Mouse (Mus musculus) CH12.LX (cell line): ENCODE measurements around the gene Pcca. TPM values are rescaled to one million over a fixed set of nuclear protein-coding genes. Genes with fewer than 3 reads are reported as not detected.

Experiments used
- DNase-seq: peaks from one replicate; pipeline ENCODE4 v3.0.0-alpha.2; 2013; ENCODE audit errors: extremely low read depth
- H3K27ac ChIP-seq: 2 replicates; pipeline ENCODE4 v1.5.1; 2012; ENCODE audit warnings: low read depth, mild to moderate bottlenecking, control low read depth, moderate library complexity; ENCODE audit not compliant: insufficient read depth
- H3K27me3 ChIP-seq: replicated peaks from 2 replicates; pipeline ENCODE3; 2012; ENCODE audit warnings: inconsistent platforms
- H3K36me3 ChIP-seq, 2 experiments: replicated peaks in 1 of 2; 2 replicates each; pipeline versions ENCODE3 to v1.6.1; 2012; ENCODE audit warnings: inconsistent platforms in 1 of 2, low read length in 1 of 2, mild to moderate bottlenecking in 1 of 2, mixed read lengths in 1 of 2, moderate library complexity in 1 of 2; ENCODE audit not compliant: control insufficient read depth in 1 of 2, insufficient read depth in 1 of 2
- H3K4me1 ChIP-seq, 2 experiments: 2 replicates each; pipeline ENCODE4 v1.6.1; 2012; ENCODE audit warnings: inconsistent platforms in 1 of 2, moderate library complexity in 1 of 2; ENCODE audit not compliant: insufficient read depth in 2 of 2, control insufficient read depth in 1 of 2
- H3K4me2 ChIP-seq: 2 replicates; pipeline ENCODE4 v1.6.1; 2012; ENCODE audit warnings: low read depth, mild to moderate bottlenecking, control low read depth; ENCODE audit not compliant: poor library complexity, insufficient read depth, severe bottlenecking
- H3K4me3 ChIP-seq, 3 experiments: fragments of 150-350 bp in 1 of 3; sonication (generic) in 1 of 3; replicated peaks in 1 of 3; 2 replicates each; pipeline versions ENCODE3 to v1.5.1; 2011 to 2012; ENCODE audit warnings: low read depth in 2 of 3, low read length in 2 of 3, mild to moderate bottlenecking in 2 of 3, moderate library complexity in 2 of 3, control low read depth in 1 of 3, improper control_type of control experiment in 1 of 3, inconsistent platforms in 1 of 3, mixed read lengths in 1 of 3; ENCODE audit not compliant: poor library complexity in 1 of 3
- H3K79me2 ChIP-seq: replicated peaks from 2 replicates; pipeline ENCODE4 v1.6.1; 2012; ENCODE audit warnings: mild to moderate bottlenecking, moderate library complexity; ENCODE audit not compliant: control insufficient read depth, poor library complexity, insufficient read depth, severe bottlenecking; ENCODE audit errors: extremely low read depth
- H3K9ac ChIP-seq: 2 replicates; pipeline ENCODE4 v1.6.1; 2012; ENCODE audit warnings: low read depth, mild to moderate bottlenecking, control low read depth, moderate library complexity; ENCODE audit not compliant: insufficient read depth
- H3K9me3 ChIP-seq: replicated peaks from 2 replicates; pipeline ENCODE3; 2012; ENCODE audit warnings: low read length, inconsistent platforms, mixed read lengths
- BHLHE40 ChIP-seq: IDR thresholded peaks from 2 replicates; pipeline ENCODE4 v1.6.1; 2011; ENCODE audit warnings: mild to moderate bottlenecking, low read depth, low read length, improper control_type of control experiment
- CTCF ChIP-seq, 2 experiments: IDR thresholded peaks in 1 of 2; conservative IDR thresholded peaks in 1 of 2; 2 replicates each; pipeline ENCODE4 v1.5.1; 2011 to 2012; ENCODE audit warnings: low read depth in 2 of 2, low read length in 2 of 2, improper control_type of control experiment in 1 of 2, inconsistent platforms in 1 of 2, mild to moderate bottlenecking in 1 of 2, moderate library complexity in 1 of 2
- E2F4 ChIP-seq: IDR thresholded peaks from 2 replicates; pipeline ENCODE4 v1.6.1; 2011; ENCODE audit warnings: low read depth, low read length, improper control_type of control experiment; ENCODE audit not compliant: insufficient replicate concordance
- HCFC1 ChIP-seq: IDR thresholded peaks from 2 replicates; pipeline ENCODE4 v1.6.1; 2012; ENCODE audit warnings: low read depth, mild to moderate bottlenecking, inconsistent platforms, low read length, improper control_type of control experiment
- IRF4 ChIP-seq: IDR thresholded peaks from 2 replicates; pipeline ENCODE4 v1.6.1; 2014; ENCODE audit warnings: low read depth, mild to moderate bottlenecking, inconsistent platforms, low read length, improper control_type of control experiment
- JUN ChIP-seq: IDR thresholded peaks from 2 replicates; pipeline ENCODE4 v1.6.1; 2011; ENCODE audit warnings: low read depth, mild to moderate bottlenecking, low read length, improper control_type of control experiment, moderate library complexity; ENCODE audit not compliant: insufficient read depth
- MAFK ChIP-seq: IDR thresholded peaks from 2 replicates; pipeline ENCODE4 v1.6.1; 2011; ENCODE audit warnings: low read length, improper control_type of control experiment; ENCODE audit not compliant: insufficient replicate concordance
- MAX ChIP-seq: IDR thresholded peaks from 2 replicates; pipeline ENCODE4 v1.6.1; 2011; ENCODE audit warnings: low read length, improper control_type of control experiment
- MAZ ChIP-seq: IDR thresholded peaks from 2 replicates; pipeline ENCODE4 v1.6.1; 2012; ENCODE audit warnings: low read depth, mild to moderate bottlenecking, inconsistent platforms, low read length, improper control_type of control experiment, moderate library complexity
- NELFE ChIP-seq: IDR thresholded peaks from 2 replicates; pipeline ENCODE4 v1.6.1; 2011; ENCODE audit warnings: low read depth, low read length, improper control_type of control experiment
- NRF1 ChIP-seq: IDR thresholded peaks from 2 replicates; pipeline ENCODE4 v1.6.1; 2014; ENCODE audit warnings: low read depth, mild to moderate bottlenecking, inconsistent platforms, low read length, improper control_type of control experiment, moderate library complexity
- POLR2AphosphoS2 ChIP-seq: IDR thresholded peaks from 2 replicates; pipeline ENCODE4 v1.6.1; 2011; ENCODE audit warnings: low read depth, low read length, improper control_type of control experiment
- TBP ChIP-seq: conservative IDR thresholded peaks from 2 replicates; pipeline ENCODE4 v1.6.1; 2011; ENCODE audit warnings: low read depth, low read length, improper control_type of control experiment
- TCF12 ChIP-seq: IDR thresholded peaks from 2 replicates; pipeline ENCODE4 v1.6.1; 2014; ENCODE audit warnings: low read depth, mild to moderate bottlenecking, inconsistent platforms, low read length, improper control_type of control experiment
- UBTF ChIP-seq: IDR thresholded peaks from 2 replicates; pipeline ENCODE4 v1.6.1; 2012; ENCODE audit warnings: low read depth, mild to moderate bottlenecking, inconsistent platforms, low read length, improper control_type of control experiment, moderate library complexity
- USF1 ChIP-seq: IDR thresholded peaks from 2 replicates; pipeline ENCODE4 v1.6.1; 2014; ENCODE audit warnings: low read depth, mild to moderate bottlenecking, inconsistent platforms, low read length, improper control_type of control experiment
- USF2 ChIP-seq: conservative IDR thresholded peaks from 2 replicates; pipeline ENCODE4 v1.6.1; 2011; ENCODE audit warnings: low read depth, low read length, improper control_type of control experiment
- ZMIZ1 ChIP-seq: IDR thresholded peaks from 2 replicates; pipeline ENCODE4 v1.6.1; 2012; ENCODE audit warnings: low read depth, mild to moderate bottlenecking, inconsistent platforms, low read length, improper control_type of control experiment
- dilution Hi-C: fragments of 300-500 bp; cut with MboI; formaldehyde crosslinking; loops from 2 replicates; pipeline ENCODE4 v1.14.3; 2020; ENCODE audit warnings: low sequenced_read_pairs; ENCODE audit not compliant: extremely low pct_unique_long_range_greater_than_20kb, extremely low pct_ligation_motif_present
- in situ Hi-C: fragments of 300-500 bp; cut with MboI; formaldehyde crosslinking; loops from 3 replicates; pipeline ENCODE4 v1.14.3; 2019; ENCODE audit warnings: low sequenced_read_pairs, low pct_ligation_motif_present, low pct_unique_long_range_greater_than_20kb, mixed read lengths
- polyA plus RNA-seq: library from polyadenylated mRNA; unstranded; fragments of >175 nt; gene quantifications from 2 replicates; pipeline ENCODE4 v1.2.1, GENCODE M21; 2012; ENCODE audit warnings: low read depth; ENCODE audit not compliant: insufficient read length
- total RNA-seq, 2 experiments: library from RNA; depleted of rRNA; stranded (reverse); fragments of 300-350 nt in 1 of 2; fragments of >200 nt in 1 of 2; gene quantifications; 2 replicates each; pipeline ENCODE4 v1.2.3; 2012 to 2014

Pcca gene
- total and polyA plus RNA-seq, 3 experiments: 11.2 to 39.0 (median 23.8) TPM

DNA sequence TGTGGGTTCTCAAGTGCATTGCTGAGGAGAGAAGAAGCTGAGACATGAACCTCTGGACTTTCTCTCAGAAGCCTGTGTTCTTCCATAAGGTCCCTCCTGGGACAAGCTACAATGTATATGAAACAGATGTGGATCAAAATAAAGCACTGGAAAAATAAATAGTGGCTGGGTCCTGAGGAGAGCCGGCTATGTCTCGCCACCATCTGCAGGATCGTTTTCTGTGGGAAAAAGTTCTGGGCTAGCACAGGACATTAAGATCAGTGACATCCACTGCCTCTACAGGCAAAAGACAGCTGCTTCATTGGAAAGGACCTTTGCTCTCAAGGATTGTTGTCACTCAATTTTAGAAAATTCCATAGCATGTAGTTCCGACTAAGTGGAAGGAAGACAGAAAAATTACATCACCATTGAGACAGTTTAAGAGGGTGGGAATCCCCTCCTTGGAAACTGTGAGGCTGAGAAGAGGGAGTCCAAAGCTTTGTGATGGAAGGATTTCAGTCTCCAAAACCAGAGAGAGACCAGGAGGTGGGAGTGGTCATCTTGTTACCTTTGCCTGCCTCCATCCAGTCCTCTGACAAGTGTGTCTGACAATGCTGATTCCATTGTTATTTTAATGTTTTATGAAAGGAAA lies 196.9 kb downstream of the Pcca start:
- no peak for DNase-seq
- Histone ChIP-seq H3K36me3 (peaks cover 0 to 10% of the 10 kb centered on the region in 2 experiments), H3K27me3 (no peaks in the 10 kb centered on the region), H3K79me2 (0 out of 2 replicates have a peak, but pooled peaks cover 4% of the 10 kb centered on the region), H3K4me2 (no peak overlapping the region), H3K4me1 (peaks cover 0 to 4% of the 10 kb centered on the region in 2 experiments; a peak in 1 of 4 replicates), H3K9ac (no peak overlapping the region), H3K27ac (no peak overlapping the region), H3K4me3 (no peak overlapping the region), H3K9me3 (no peaks in the 10 kb centered on the region)
- TF ChIP-seq JUN: no peak
- no peak for TF ChIP-seq HCFC1
- no peak for TF ChIP-seq BHLHE40
- TF ChIP-seq TBP: no peak
- no peak for TF ChIP-seq CTCF (conservative IDR thresholded peaks at IDR 0.05 in 1 of 2, IDR thresholded peaks at IDR 0.05 in 1 of 2; ENCODE audit: low read depth in 2 of 2, low read length in 2 of 2)
- dilution Hi-C loops: no loop called here
- in situ Hi-C loops: no loop called here

DNA sequence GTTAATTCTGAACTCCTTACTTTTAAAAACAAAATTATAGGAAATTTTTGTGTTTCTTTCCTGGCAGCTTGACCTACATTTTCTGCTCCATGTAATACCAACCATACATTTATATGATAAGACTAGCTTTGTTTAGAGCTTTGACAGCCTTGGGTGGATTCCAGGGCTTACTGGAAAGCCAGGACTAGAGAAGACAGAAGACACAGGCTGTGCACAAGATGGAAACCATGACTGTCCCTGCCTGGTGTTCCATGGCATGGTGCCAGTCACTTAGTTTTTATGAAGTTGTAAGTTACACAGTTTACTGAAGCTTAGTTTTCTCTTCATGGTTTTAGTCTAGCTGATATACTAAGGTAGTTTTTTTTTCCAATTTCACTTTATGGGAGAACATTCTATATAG lies 202.7 kb downstream of the Pcca start:
- H3K4me3 ChIP-seq: no peak overlapping the region
- no peaks in the 10 kb centered on the region for H3K4me1 ChIP-seq
- no peaks in the 10 kb centered on the region for H3K27me3 ChIP-seq
- dilution Hi-C loops: no loop called here
- no peak overlapping the region for H3K9ac ChIP-seq
- peaks cover 3% of the 10 kb centered on the region; the same call in 1 of the 2 replicates for H3K79me2 ChIP-seq
- H3K36me3 ChIP-seq: peaks cover 9 to 14% of the 10 kb centered on the region in 2 experiments
- H3K9me3 ChIP-seq: no peaks in the 10 kb centered on the region
- no peak overlapping the region for H3K4me2 ChIP-seq
- no peak for DNase-seq
- TF ChIP-seq TCF12: no peak
- no peak for TF ChIP-seq IRF4
- TF ChIP-seq POLR2AphosphoS2: no peak
- no peak for TF ChIP-seq UBTF
- TF ChIP-seq ZMIZ1: no peak
- TF ChIP-seq NELFE: no peak
- TF ChIP-seq BHLHE40: no peak
- no peak for TF ChIP-seq MAFK
- no peak for TF ChIP-seq MAZ
- TF ChIP-seq MAX: no peak
- no peak for TF ChIP-seq E2F4
- no peak for TF ChIP-seq USF2
- no peak for TF ChIP-seq JUN
- no peak for TF ChIP-seq USF1
- TF ChIP-seq NRF1: no peak
- in situ Hi-C loops: no loop called here
- H3K27ac ChIP-seq: no peak overlapping the region
